Mouse (Mus musculus) adrenal gland, postnatal 4 days (tissue): ENCODE results near the gene 4930539E08Rik. TPM values are rescaled to one million over a fixed set of nuclear protein-coding genes. Genes with fewer than 3 reads are reported as not detected.

ENCODE experiments used
- DNase-seq, 2 experiments: peaks; one replicate each; pipeline ENCODE4 v3.0.0; 2021 to 2022; ENCODE audit warnings: low spot score in 2 of 2, mixed read lengths in 2 of 2
- total RNA-seq, 2 experiments: library from RNA; stranded (reverse); gene quantifications; 2 replicates each; pipeline ENCODE4 v1.2.3; 2021

The 4930539E08Rik gene
- total RNA-seq, 2 experiments from 2014 or later: 0.11 TPM

DNA sequence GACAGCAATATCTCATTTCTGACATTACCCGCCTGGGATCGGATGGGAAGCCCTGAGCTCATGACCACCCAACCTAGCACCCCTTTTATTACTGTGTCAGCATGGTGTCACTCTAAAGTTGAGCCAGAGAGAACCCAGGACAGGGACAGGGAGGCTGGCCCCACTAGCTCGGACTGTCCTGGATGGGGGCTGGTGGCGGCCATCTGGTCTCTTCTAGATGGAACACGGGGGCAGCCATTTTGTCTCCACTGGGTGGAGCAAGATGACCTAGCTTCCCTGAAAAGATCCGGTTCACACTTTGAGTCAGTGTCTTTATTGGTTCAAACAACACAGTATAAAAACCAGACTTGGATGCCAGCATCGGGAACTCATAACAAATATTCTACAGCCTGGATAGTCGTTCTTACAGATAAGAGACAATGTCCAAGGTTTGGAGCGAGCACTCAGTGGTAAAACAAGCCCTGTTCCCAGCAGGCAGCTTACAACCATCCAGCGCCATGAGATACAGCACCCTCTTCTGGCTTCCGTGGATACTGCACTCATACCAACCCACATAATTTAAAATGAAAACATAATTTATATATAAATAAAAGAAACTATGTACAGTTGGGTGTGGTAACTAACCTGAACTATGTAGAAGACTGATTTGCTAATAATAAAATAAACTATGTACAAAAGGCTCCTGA lies 18.9 kb downstream of the 4930539E08Rik start:
- no peak for DNase-seq

DNA sequence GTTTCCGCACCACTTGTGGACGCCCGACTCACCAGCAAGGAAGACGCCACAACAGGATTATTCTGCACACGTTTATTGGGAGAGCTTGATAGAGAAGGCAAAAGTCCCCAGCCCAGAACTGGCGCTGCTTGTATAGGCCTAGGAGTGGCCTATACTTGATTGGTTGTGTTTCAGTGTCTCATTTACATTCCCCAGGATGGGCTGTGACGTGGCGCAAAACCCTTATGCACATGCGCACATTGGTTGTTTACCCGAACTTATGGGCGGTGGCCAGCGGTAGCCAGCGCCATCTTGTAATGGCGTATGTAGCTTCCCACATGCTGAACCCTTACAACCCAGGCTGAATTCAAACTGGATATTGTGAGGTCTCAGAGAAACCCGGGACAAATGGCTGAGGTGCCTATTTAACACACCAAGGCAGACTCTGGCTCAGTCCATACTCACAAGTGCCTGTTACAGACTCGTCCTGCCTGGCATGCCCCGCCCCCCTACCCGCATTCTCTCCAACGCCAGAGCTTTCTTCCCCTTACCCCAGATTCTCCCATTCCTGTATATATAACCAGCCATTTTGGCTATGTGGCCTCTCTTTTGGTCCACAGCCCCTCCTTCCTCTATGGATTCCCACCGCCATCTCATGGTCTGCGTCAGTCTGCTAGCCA lies 19.8 kb downstream of the 4930539E08Rik start:
- no peak for DNase-seq

DNA sequence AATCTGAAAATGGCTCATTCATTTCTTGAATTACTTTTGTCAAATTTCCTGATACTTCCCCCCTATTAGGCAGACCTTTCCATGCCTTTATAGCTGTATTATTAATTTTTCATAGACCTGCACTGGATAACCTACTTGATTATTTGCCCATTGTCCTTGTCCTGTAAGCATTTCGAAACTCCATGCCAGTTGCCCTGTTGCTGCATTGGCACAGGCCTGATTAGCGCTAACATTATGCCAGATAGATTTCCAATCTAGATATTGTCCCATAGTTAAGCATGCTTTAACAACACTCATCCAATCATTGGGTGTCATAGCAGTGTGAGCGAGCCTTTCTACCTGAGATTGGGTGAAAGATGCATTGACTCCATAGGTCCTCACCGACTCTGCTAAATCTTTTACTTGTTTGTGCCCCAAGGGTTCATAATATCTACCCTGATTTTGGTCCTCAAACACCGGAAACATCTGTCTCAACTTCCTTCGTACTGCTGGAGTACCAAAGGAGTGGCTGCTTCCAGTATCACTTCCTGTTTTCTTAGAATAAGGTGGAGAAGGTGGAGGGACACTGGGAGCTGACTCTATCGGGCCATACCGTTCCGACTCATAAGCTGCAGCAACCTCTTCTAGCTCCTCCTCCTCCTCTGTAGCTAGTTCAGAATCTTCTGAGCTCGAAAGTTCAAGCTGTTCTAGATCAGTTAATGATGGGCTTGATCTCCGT lies 20.9 kb downstream of the 4930539E08Rik start:
- no peak for DNase-seq

DNA sequence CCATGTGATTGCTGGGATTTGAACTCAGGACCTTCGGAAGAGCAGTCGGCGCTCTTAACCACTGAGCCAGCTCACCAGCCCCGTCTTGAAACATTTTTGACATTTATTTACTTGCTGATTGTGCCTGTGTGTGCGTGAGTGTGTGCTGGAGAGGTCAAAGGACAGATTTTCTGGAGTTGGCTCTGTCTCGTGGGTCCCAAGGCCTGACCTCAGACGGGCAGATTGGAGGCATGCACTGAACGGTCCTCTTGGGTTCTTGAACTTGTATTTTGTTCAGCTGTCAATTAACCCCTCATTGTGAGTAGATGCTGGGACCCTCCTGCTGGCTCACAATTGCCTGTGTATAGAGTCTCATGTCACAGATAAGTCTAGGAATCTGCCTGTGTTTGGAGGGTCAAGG lies 28.9 kb downstream of the 4930539E08Rik start:
- DNase-seq: no peak

DNA sequence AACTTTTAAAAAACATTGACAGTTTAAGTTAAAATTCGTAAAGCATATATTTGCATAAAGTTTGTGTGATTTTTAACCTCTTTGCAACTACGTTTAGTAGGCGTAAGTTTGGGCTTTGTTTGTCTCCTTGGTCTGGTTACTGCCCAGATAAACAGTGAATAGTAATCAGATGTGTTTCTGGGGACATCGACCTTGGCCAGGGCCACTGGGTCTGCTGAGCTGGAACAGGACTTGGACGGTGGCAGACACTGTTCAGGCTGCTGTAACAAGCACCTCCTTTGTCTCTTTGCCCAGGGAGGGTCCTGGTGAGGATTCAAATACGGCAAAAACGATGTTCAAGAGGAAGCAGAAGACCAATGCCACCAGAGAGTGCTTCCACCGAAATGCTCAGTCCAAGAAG lies 29.9 kb downstream of the 4930539E08Rik start:
- DNase-seq: no peak

DNA sequence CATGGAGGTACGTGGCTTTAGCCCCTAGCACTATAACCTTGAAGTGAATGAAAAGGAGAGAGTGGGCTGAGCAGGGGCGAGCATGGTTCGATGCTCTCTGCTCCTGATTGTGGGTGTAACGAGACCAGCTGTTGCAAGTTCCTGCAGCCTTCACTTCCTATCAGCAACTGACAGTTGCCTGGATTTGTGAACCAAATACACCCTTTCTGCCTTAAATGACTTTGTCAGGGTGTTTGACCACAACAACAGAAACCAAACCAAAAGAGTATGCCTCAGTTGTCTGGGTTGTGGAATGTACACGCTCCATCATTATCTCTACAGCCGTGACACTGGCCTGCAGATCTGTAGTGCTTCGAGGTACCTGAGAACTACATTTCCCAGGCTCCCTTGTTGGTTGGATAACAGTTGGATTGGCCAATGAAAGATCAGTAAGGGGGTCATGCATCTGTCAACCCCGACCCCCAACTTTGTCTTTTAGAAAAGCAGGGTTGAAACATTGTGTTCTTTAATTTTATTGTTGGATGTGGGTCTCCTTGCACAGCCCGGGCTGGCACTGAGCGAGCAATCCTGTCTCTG lies 31.1 kb downstream of the 4930539E08Rik start:
- DNase-seq: no peak

DNA sequence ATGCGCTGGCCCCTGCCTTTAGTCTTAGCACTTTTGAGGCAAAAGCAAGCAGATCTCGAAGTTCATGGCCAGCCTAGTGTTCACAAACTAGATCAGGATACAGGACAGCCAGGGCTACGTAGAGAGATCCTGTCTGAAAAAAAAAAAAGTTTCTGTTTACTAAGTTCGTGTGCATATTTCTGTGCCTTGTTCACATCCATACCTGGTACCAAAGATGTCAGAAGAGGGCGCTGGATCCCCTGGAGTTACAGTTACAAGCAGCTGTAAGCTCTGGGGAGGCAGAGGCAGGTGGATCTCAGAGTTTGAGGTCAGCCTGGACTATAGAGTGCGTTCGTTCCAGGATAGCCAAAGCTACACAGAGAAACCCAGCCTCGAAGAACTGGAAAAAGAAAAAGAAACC lies 32.3 kb downstream of the 4930539E08Rik start:
- DNase-seq: no peak

GRCm38 (mm10) chr17:28882316-28882715 lies 32.8 kb downstream of the 4930539E08Rik start:
- no peak for DNase-seq

DNA sequence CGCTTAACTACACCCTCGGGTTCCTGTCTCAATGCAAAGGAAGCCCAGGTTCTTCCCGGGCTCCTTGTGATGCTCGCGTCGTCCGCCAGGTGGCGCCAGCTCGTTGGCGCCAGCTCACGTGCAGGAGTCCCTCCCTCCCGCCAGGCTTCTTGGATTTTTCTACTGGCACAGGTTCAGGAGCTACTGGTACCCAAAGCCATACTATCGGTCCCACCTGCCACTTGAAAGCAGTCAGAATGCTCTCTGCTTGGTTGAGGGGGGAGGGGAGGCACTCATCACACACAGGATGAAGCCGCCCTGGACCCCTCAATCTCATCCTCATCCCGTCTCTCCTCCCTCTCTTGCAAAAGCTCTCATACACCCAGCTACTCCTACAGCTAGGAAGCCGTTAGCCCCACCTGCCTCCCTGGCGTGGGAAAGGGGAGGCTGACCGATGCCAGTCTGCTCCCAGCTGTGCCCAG lies 35.2 kb downstream of the 4930539E08Rik start:
- DNase-seq: peak; percentile 50 to 52

GRCm38 (mm10) chr17:28876821-28877220 lies 38.3 kb downstream of the 4930539E08Rik start:
- DNase-seq: no peak

- DNase-seq: no peak
These were observed 38.8 kb downstream of the 4930539E08Rik start for GRCm38 (mm10) chr17:28876331-28876730.

GRCm38 (mm10) chr17:28875316-28875715 lies 39.8 kb downstream of the 4930539E08Rik start:
- DNase-seq: no peak

DNA sequence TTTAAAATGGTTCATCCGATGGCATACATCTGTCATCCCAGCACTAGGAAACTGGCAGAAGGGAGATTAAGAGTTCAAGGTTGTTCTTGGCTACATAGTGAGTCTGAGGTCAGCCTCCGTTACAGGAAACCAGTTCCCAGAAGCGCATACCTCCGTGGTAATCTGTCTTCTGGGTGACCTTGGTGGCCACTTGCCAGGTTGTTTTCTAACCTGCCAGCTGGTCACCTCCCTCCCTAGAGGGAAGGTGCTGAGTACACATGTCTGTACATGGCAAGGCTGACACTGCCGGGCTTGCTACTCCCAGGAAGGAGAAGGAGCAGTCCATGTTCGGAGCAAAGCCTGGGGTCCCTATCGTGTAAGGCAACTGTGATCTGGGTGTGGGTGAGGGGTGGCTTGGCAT lies 40.3 kb downstream of the 4930539E08Rik start:
- DNase-seq: peak; percentile 22 to 43

DNA sequence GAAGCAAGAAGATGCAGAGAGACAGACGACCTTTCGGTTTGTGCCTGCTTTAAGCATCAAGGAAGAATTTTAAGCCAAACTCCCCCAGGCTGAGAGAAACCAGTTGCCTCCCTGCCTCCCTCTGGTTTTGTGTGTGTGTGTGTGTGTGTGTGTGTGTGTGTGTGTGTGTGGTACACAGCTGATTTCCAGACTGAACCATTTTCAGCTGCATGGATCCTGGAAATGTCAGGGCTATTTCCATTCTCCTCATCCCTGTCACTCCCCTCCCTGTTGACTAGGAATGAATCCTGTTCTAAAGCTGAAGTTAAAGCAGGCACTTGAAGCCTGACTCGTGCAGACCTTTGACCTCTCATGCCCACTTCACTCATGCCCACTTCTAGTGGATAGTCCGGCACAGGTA lies 40.9 kb downstream of the 4930539E08Rik start:
- no peak for DNase-seq

- DNase-seq: no peak
These were observed 42.8 kb downstream of the 4930539E08Rik start for GRCm38 (mm10) chr17:28872322-28872721.

DNA sequence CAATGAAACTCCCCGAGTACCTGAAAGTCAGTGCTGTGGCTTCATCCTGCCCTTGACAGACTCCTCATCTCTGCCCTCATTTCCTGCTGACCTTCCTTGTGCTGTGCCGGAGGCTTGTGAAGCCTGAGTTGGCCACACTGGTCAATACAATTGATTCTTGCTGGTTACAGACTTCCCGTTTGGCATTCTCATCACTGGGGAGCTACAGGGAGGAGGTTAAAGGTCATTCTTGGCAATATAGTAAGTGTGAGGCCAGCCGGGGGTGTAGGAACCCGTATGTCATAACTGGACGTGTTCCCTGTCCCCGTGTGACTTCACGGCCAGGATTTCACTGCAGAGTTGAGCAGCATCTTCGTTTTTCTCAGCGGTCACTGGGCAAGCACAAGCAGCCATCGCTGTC lies 43.3 kb downstream of the 4930539E08Rik start:
- no peak for DNase-seq

DNA sequence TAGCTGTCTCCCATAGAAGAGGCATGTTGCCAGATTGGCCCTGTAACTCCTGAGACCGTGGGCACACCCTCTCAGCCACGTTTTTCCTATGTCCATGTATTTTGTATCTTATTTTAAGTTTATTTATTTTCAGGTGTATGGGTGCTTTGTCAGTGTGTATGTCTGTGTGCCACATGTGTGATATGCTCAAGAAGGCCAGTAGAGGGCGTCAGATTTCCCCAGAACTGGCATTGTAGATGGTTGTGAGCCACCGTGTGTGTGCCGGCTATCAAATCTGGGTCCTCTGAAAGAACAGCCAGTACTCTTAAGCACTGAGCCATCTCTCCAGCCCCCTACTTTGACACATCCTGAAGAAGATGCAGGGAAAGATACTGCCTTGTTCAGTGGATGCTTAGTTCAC lies 44.7 kb downstream of the 4930539E08Rik start:
- no peak for DNase-seq

- no peak for DNase-seq
These were observed 45.6 kb downstream of the 4930539E08Rik start for GRCm38 (mm10) chr17:28869412-28870110.

DNA sequence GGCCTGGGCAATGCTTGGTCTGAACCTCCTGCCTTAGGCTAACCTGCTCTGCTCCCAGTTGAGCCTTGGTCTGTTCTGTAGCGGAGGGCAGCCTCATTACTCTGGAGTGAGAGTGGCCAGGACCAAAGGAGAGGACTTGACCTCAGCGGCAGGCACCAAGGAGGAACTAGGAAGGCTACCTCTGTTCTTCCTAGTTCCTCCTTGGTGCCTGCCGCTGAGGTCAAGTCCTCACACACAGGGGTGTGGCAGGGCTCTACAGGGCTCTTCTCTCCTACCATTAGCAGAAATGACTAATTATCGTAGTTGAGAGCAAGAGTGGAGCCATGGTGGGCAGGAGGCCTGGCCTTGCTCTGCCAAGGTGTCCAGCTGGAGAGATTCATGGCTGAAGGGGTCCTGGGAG lies 47.7 kb downstream of the 4930539E08Rik start:
- no peak for DNase-seq

- no peak for DNase-seq
These were observed 48.2 kb downstream of the 4930539E08Rik start for GRCm38 (mm10) chr17:28866921-28867320.

DNA sequence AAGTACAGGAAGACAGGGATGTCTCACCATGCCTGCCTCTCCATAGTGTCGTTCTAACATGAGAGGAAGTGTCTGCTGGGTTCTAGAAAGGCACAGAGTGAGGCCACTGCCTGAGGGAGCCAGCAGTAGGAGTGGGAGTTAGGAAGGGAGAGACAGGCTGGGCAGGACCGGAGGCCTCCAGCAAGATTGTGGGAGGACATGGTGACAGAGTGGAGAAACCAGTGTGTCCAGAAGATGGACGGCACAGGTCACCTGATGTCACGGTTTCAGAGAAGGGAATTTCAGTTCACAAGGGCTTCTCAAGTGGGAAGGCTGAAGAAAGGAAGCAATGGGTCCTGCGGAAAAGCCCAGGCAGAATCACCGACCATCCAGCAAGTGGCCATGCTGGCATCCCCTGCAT lies 50.7 kb downstream of the 4930539E08Rik start:
- DNase-seq: no peak
